Mouse (Mus musculus): ENCODE measurements around the gene Cercam.

GRCm38 (mm10) chr2:29819363-29819762 lies 49.6 kb upstream of the Cercam start:
- no peak for TF ChIP-seq CTCF (IDR thresholded peaks at IDR 0.05; ENCODE audit: low read depth)
- TF ChIP-seq EP300 (IDR thresholded peaks at IDR 0.05; ENCODE audit: low read depth): no peak

All from heart, postnatal 0 days (tissue).